Mouse (Mus musculus) heart, embryonic 14.5 days (tissue): ENCODE measurements around the gene Rhbg. TPM values are rescaled to one million over a fixed set of nuclear protein-coding genes. Genes with fewer than 3 reads are reported as not detected.
A peak's percentile ranks its signal among the peaks of the same experiment; 100 is the strongest.

Experiments used
- ATAC-seq: fragments of 200-750 bp; cut with Nextera tagmentation; 2 replicates; pipeline ENCODE4 v1.8.0; 2017; ENCODE audit warnings: low read depth, moderate TSS enrichment; ENCODE audit not compliant: insufficient number of reproducible peaks, insufficient read depth, low FRiP score
- H3K27ac ChIP-seq, 2 experiments: fragments of 200-500 bp in 1 of 2; fragments of 300-500 bp in 1 of 2; sonication (generic) in 1 of 2; replicated peaks in 1 of 2; 2 replicates each; pipeline ENCODE4 v1.5.1; 2012 to 2014; ENCODE audit warnings: low read depth in 2 of 2, low read length in 2 of 2, control low read depth in 1 of 2, mild to moderate bottlenecking in 1 of 2, mixed read lengths in 1 of 2; ENCODE audit not compliant: control insufficient read depth in 1 of 2, insufficient read depth in 1 of 2
- H3K27me3 ChIP-seq: fragments of 300-500 bp; sonication (generic); 2 replicates; pipeline ENCODE4 v1.6.1; 2014; ENCODE audit warnings: mild to moderate bottlenecking, low read length, control low read depth; ENCODE audit not compliant: control insufficient read depth, insufficient read depth
- H3K36me3 ChIP-seq: fragments of 300-500 bp; sonication (generic); 2 replicates; pipeline ENCODE4 v1.6.1; 2014; ENCODE audit warnings: mild to moderate bottlenecking, control low read depth, low read length, mixed read lengths; ENCODE audit not compliant: control insufficient read depth, insufficient read depth
- H3K4me1 ChIP-seq, 2 experiments: fragments of 200-500 bp in 1 of 2; fragments of 300-500 bp in 1 of 2; sonication (generic) in 1 of 2; 2 replicates each; pipeline ENCODE4 v1.6.1; 2012 to 2014; ENCODE audit warnings: low read length in 2 of 2, control low read depth in 1 of 2, mixed read lengths in 1 of 2; ENCODE audit not compliant: control insufficient read depth in 2 of 2, insufficient read depth in 2 of 2
- H3K4me2 ChIP-seq: fragments of 300-500 bp; sonication (generic); 2 replicates; pipeline ENCODE4 v1.6.1; 2014; ENCODE audit warnings: mild to moderate bottlenecking, low read length
- H3K4me3 ChIP-seq, 2 experiments: fragments of 200-500 bp in 1 of 2; fragments of 300-500 bp in 1 of 2; sonication (generic) in 1 of 2; 2 replicates each; pipeline ENCODE4 v1.5.1; 2012 to 2014; ENCODE audit warnings: low read length in 2 of 2, mild to moderate bottlenecking in 2 of 2, control low read depth in 1 of 2, low read depth in 1 of 2, moderate library complexity in 1 of 2; ENCODE audit not compliant: control insufficient read depth in 1 of 2, insufficient read depth in 1 of 2
- H3K9ac ChIP-seq: fragments of 300-500 bp; sonication (generic); 2 replicates; pipeline ENCODE4 v1.6.1; 2014; ENCODE audit warnings: mild to moderate bottlenecking, low read length
- H3K9me3 ChIP-seq: fragments of 300-500 bp; sonication (generic); 2 replicates; pipeline ENCODE4 v1.6.1; 2016; ENCODE audit warnings: low read length, control low read depth; ENCODE audit not compliant: control insufficient read depth
- WGBS: fragments of 180-500 bp; shearing (Covaris S2); extraction: QIAGEN DNeasy Blood & Tissue Kit; methylation state at CpG from one replicate; pipeline ENCODE4 v1.1.7; 2014; 5-methylcytosine and 5-hydroxymethylcytosine counted together
- polyA plus RNA-seq: library from polyadenylated mRNA; unstranded; fragments of >200 nt; fragmentation: Nextera tagmentation; extraction: Ambion mirVana; gene quantifications from 2 replicates; pipeline ENCODE4 v1.2.1, GENCODE M21; 2014

Gene Rhbg
- polyA plus RNA-seq, 1 experiment from 2014 or later, result not detected

DNA sequence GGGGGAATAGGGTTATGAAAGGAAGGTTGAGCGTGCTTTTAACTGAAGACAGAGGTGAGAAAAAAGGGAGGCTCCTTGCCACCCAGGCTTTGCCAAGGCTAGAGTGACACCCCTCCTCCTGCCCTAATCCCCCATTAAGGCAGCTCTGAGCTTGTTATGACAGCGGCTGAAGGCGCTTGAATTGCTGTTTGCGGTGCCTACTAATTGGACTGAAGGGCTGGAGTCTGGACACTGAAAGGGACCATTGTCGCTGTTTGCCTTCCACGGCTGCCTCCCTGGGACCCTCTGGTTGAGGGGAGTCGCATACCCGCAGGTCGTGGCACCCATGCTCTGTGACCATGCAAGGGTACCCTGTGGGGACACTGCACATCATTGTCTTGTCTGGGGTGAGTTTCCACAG lies 34.6 kb downstream of the Rhbg start:
- Histone ChIP-seq H3K9me3 (no peaks in the 10 kb centered on the region), H3K27ac (no peak overlapping the region), H3K27me3 (peaks cover 87% of the 10 kb centered on the region), H3K4me1 (peaks cover 0 to 2% of the 10 kb centered on the region in 2 experiments; a peak in 2 of 4 replicates), H3K4me2 (no peak overlapping the region), H3K9ac (no peak overlapping the region), H3K36me3 (no peaks in the 10 kb centered on the region), H3K4me3 (no peak overlapping the region)
- 24% methylated on average over 9 of the region's 9 CpGs for WGBS
- no peak for ATAC-seq

GRCm38 (mm10) chr3:88217679-88218078 lies 36.8 kb downstream of the Rhbg start:
- H3K27me3 ChIP-seq, result peaks cover 94% of the 10 kb centered on the region
- peaks cover 0 to 9% of the 10 kb centered on the region in 2 experiments; a peak in 2 of 4 replicates for H3K4me1 ChIP-seq
- no peak overlapping the region for H3K4me3 ChIP-seq
- no peak overlapping the region for H3K9ac ChIP-seq
- H3K36me3 ChIP-seq, result no peaks in the 10 kb centered on the region
- no peak for ATAC-seq
- no peak overlapping the region for H3K27ac ChIP-seq
- no peak overlapping the region for H3K4me2 ChIP-seq
- 54% methylated on average over 1 of the region's 2 CpGs for WGBS
- no peaks in the 10 kb centered on the region for H3K9me3 ChIP-seq

GRCm38 (mm10) chr3:88216534-88217326 lies 37.8 kb downstream of the Rhbg start:
- Histone ChIP-seq H3K9ac (no peak overlapping the region), H3K9me3 (no peaks in the 10 kb centered on the region), H3K36me3 (no peaks in the 10 kb centered on the region), H3K27ac (no peak overlapping the region), H3K4me3 (no peak overlapping the region), H3K27me3 (peaks cover 94% of the 10 kb centered on the region), H3K4me2 (peak overlapping the region; percentile 68; the same call in 1 of the 2 replicates), H3K4me1 (peaks cover 0 to 9% of the 10 kb centered on the region in 2 experiments; a peak in 2 of 4 replicates)
- 15% methylated on average over 7 of the region's 7 CpGs for WGBS
- no peak for ATAC-seq

DNA sequence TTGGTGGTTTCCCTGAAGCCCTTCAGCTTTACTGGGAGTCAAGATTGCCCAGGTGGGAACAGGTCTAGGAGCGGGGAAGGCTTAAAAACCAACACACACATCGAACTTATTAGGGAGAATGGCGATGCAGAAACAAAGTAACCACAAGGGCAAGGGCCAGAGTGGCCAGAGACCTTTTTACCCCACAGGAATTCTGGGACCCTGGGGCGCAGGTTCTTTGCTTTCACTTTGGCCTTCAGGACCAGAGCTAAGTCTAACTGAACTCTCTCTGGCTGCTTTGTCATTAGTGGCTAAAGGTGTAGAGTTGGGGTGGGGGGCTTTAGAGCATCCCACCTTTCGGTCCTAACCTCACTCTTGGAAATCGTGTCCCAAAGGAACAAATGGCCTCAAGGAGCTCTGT lies 38.4 kb downstream of the Rhbg start:
- Histone ChIP-seq H3K9ac (no peak overlapping the region; the same call in 1 of the 2 replicates), H3K27me3 (peaks cover 94% of the 10 kb centered on the region), H3K4me1 (peaks cover 0 to 9% of the 10 kb centered on the region in 2 experiments; a peak in 2 of 4 replicates), H3K4me3 (peak overlapping the region; percentile 20 to 37; a peak in 3 of 4 replicates), H3K36me3 (no peaks in the 10 kb centered on the region), H3K4me2 (peak overlapping the region; percentile 68), H3K9me3 (no peaks in the 10 kb centered on the region), H3K27ac (no peak overlapping the region)
- no peak for ATAC-seq
- 3% methylated on average over 6 of the region's 6 CpGs for WGBS

DNA sequence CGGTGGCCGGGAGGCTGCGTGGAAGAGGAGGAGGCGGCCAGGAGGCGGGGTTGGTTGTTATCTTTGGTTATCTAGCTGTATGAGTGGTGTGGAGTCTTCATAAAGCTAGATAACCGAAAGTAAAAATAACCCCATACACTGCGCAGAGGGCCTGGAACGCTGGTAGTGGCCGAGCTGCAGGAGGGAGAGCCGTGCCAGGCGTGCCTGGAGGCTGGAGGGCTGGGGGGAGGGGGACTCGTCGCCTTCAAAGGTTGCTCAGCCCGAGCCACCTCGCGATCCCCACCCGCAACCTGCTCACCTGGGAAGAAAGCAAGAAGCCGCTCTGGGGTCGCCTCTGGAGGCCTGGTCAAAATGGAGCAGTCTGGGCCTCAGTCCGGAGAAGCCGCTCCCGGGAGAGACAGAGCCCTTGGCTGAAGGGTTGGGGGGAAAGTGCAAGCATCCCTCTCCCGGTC lies 38.9 kb downstream of the Rhbg start:
- H3K27ac ChIP-seq, result no peak overlapping the region
- peaks cover 0 to 9% of the 10 kb centered on the region in 2 experiments; a peak in 2 of 4 replicates for H3K4me1 ChIP-seq
- ATAC-seq, result no peak
- no peaks in the 10 kb centered on the region for H3K9me3 ChIP-seq
- peak overlapping the region; percentile 28; the same call in 1 of the 2 replicates for H3K9ac ChIP-seq
- peak overlapping the region; percentile 68 for H3K4me2 ChIP-seq
- WGBS, result under 1% methylated on average over 23 of the region's 23 CpGs
- H3K27me3 ChIP-seq, result peaks cover 98% of the 10 kb centered on the region
- H3K4me3 ChIP-seq, result peak overlapping the region; percentile 20 to 37
- no peaks in the 10 kb centered on the region for H3K36me3 ChIP-seq

GRCm38 (mm10) chr3:88214971-88215552 lies 39.4 kb downstream of the Rhbg start:
- peak overlapping the region; percentile 68 for H3K4me2 ChIP-seq
- H3K9ac ChIP-seq, result no peak overlapping the region
- no peak overlapping the region for H3K27ac ChIP-seq
- H3K36me3 ChIP-seq, result no peaks in the 10 kb centered on the region
- ATAC-seq, result no peak
- H3K4me1 ChIP-seq, result peaks cover 0 to 9% of the 10 kb centered on the region in 2 experiments; a peak in 2 of 4 replicates
- 1% methylated on average over 48 of the region's 48 CpGs for WGBS
- no peaks in the 10 kb centered on the region for H3K9me3 ChIP-seq
- peak overlapping the region; percentile 20 to 37 for H3K4me3 ChIP-seq
- peaks cover 98% of the 10 kb centered on the region for H3K27me3 ChIP-seq

DNA sequence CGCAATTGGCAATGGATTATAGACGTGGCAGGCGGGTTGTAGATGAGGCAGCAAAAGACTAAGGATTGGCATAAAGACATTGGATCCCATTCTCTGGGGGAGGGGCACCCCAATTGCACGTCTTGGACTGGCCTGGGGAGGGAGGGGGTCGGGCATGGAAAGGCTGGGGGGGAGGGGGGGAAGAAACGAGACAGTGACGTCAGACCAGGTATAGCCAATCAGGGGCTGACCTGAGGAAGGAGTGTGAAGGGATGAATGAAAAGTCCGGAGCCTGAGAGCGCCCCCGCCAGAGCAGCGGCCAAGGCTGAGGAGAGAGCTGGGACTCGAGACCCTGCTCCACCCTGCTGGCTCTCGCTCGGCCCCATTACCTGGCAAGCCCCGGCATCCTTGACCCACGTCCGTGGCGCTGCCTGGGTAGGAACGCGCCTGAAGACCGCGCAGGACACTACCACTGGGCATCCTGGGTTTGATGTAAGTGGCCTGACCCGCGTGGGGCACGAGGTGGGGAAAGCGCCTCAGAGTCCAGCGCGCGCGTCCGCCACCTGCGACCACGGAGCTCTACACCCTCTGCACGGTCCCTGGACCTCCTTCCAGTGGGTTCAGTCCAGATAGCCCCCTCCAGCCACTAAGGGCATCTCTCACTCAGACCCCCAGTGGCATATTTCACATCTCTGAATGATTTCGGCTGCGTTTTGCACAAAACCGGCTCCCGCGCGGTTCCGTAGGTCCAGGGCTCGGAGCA lies 40.1 kb downstream of the Rhbg start:
- Histone ChIP-seq H3K4me1 (peaks cover 0 to 9% of the 10 kb centered on the region in 2 experiments; a peak in 2 of 4 replicates), H3K36me3 (no peaks in the 10 kb centered on the region), H3K9me3 (no peaks in the 10 kb centered on the region), H3K27me3 (peaks cover 98% of the 10 kb centered on the region), H3K9ac (no peak overlapping the region), H3K4me2 (peak overlapping the region; percentile 68), H3K27ac (no peak overlapping the region), H3K4me3 (peak overlapping the region in 1 of 2 experiments; percentile 37; a peak in 2 of 4 replicates)
- WGBS, result 1% methylated on average over 41 of the region's 42 CpGs
- no peak for ATAC-seq
